Mouse (Mus musculus): ENCODE measurements around the gene 9130019O22Rik. TPM values are rescaled to one million over a fixed set of nuclear protein-coding genes. Genes with fewer than 3 reads are reported as not detected.

9130019O22Rik gene
- total RNA-seq (2023): 1 to 10 TPM; 2.0 to 3.0 TPM

GRCm38 (mm10) chr7:127386641-127387392, at the start of gene 9130019O22Rik:
TSS of gene 9130019O22Rik (minus strand) at chr7:127387166.

GRCm38 (mm10) chr7:127421388-127422191, 34.6 kb upstream of the 9130019O22Rik start, which contains the start of gene Zfp688:
TSS of gene Zfp688 (minus strand) at chr7:127422068.

GRCm38 (mm10) chr7:127406002-127406987, 19.3 kb upstream of the 9130019O22Rik start, which contains the start of gene Zfp764:
TSS of gene Zfp764 (minus strand) at chr7:127406822.

GRCm38 (mm10) chr7:127393157-127393943, 6.4 kb upstream of the 9130019O22Rik start, which contains the start of gene E430018J23Rik:
TSS of gene E430018J23Rik (minus strand) at chr7:127393629.

GRCm38 (mm10) chr7:127375271-127376245, 11.4 kb downstream of the 9130019O22Rik start, which contains the start of gene Zfp747:
TSS of gene Zfp747 (minus strand) at chr7:127376050.

GRCm38 (mm10) chr7:127345512-127346325, 41.2 kb downstream of the 9130019O22Rik start, which contains the start of gene Zfp768:
TSS of gene Zfp768 (minus strand) at chr7:127345589.

Other genes with a start within 250 kb of the 9130019O22Rik start
- gene Spn, start 249.3 kb downstream of the 9130019O22Rik start, total RNA-seq (2023): 100 to 1,000 TPM; 133 to 135 TPM
- 10 to 100 TPM; 50.1 to 54.2 TPM for gene Cd2bp2, start 191.1 kb downstream of the 9130019O22Rik start, total RNA-seq (2023)
- 100 to 1,000 TPM; 118 to 135 TPM for gene Tbc1d10b, start 178.7 kb downstream of the 9130019O22Rik start, total RNA-seq (2023)
- 10 to 100 TPM in 1 of 2 experiments, 1 to 10 TPM in 1; 8.1 to 11.2 TPM for gene Mylpf, start 178.3 kb downstream of the 9130019O22Rik start, total RNA-seq (2023)
- 1 to 10 TPM; 4.3 TPM for gene Zfp553, start 154.1 kb downstream of the 9130019O22Rik start, total RNA-seq (2023)
- 100 to 1,000 TPM in 1 of 2 experiments, 10 to 100 TPM in 1; 96.1 to 105 TPM for gene Sept1, start 154.0 kb downstream of the 9130019O22Rik start, total RNA-seq (2023)
- gene Zfp771, start 142.9 kb downstream of the 9130019O22Rik start, total RNA-seq (2023): 1 to 10 TPM; 4.2 to 7.3 TPM
- gene Dctpp1, start 126.5 kb downstream of the 9130019O22Rik start, total RNA-seq (2023): 10 to 100 TPM; 21.8 to 27.9 TPM
- gene Sephs2, start 113.1 kb downstream of the 9130019O22Rik start, total RNA-seq (2023): 100 to 1,000 TPM; 117 to 125 TPM
- gene Itgal, start 90.9 kb downstream of the 9130019O22Rik start, total RNA-seq (2023): 100 to 1,000 TPM; 190 to 234 TPM
- gene Zfp768, start 41.6 kb downstream of the 9130019O22Rik start, total RNA-seq (2023): 1 to 10 TPM; 9.1 to 9.6 TPM
- gene Zfp747, start 11.1 kb downstream of the 9130019O22Rik start, total RNA-seq (2023): 1 to 10 TPM; 5.0 to 7.0 TPM
- gene E430018J23Rik, start 6.5 kb upstream of the 9130019O22Rik start, total RNA-seq (2023): 1 to 10 TPM; 1.8 to 2.1 TPM
- 1 to 10 TPM; 2.8 to 3.4 TPM for gene Zfp764, start 19.7 kb upstream of the 9130019O22Rik start, total RNA-seq (2023)
- gene Zfp688, start 34.9 kb upstream of the 9130019O22Rik start, total RNA-seq (2023): 10 to 100 TPM; 10.7 to 13.4 TPM
- 1 to 10 TPM; 1.7 to 2.1 TPM for gene Zfp689, start 62.0 kb upstream of the 9130019O22Rik start, total RNA-seq (2023)
- 100 to 1,000 TPM; 116 to 133 TPM for gene Prr14, start 72.4 kb upstream of the 9130019O22Rik start, total RNA-seq (2023)
- gene Fbrs, start 92.0 kb upstream of the 9130019O22Rik start, total RNA-seq (2023): 100 to 1,000 TPM; 191 to 224 TPM
- 10 to 100 TPM; 76.3 to 81.4 TPM for gene Srcap, start 124.8 kb upstream of the 9130019O22Rik start, total RNA-seq (2023)
- 10 to 100 TPM; 16.2 to 19.6 TPM for gene Gm42715, start 132.4 kb upstream of the 9130019O22Rik start, total RNA-seq (2023)
- not detected for gene Tmem265, start 174.2 kb upstream of the 9130019O22Rik start, total RNA-seq (2023)
- 10 to 100 TPM; 80.4 to 86.3 TPM for gene Phkg2, start 186.2 kb upstream of the 9130019O22Rik start, total RNA-seq (2023)
- gene Ccdc189, start 201.4 kb upstream of the 9130019O22Rik start, total RNA-seq (2023): 10 to 100 TPM; 14.8 to 25.9 TPM
- 100 to 1,000 TPM; 149 to 150 TPM for gene Rnf40, start 201.6 kb upstream of the 9130019O22Rik start, total RNA-seq (2023)
- 1 to 10 TPM; 3.2 to 4.7 TPM for gene Zfp629, start 228.6 kb upstream of the 9130019O22Rik start, total RNA-seq (2023)